Mouse (Mus musculus) megakaryocyte, embryonic 14.5 days (primary cell): Measurements from ENCODE around the gene Bik. TPM values are rescaled to one million over a fixed set of nuclear protein-coding genes. Genes with fewer than 3 reads are reported as not detected.

Experiments used
- H3K27me3 ChIP-seq: replicated peaks from 2 replicates; pipeline ENCODE3; 2012; ENCODE audit warnings: inconsistent platforms
- H3K36me3 ChIP-seq: replicated peaks from 2 replicates; pipeline ENCODE3; 2012; ENCODE audit warnings: low read length, inconsistent platforms, mixed read lengths
- H3K4me1 ChIP-seq: 2 replicates; pipeline ENCODE4 v1.6.1; 2012; ENCODE audit warnings: inconsistent platforms
- H3K4me3 ChIP-seq: replicated peaks from 2 replicates; pipeline ENCODE3; 2012; ENCODE audit warnings: moderate library complexity, mild to moderate bottlenecking, inconsistent platforms
- H3K9me3 ChIP-seq: 2 replicates; pipeline ENCODE4 v1.6.1; 2012; ENCODE audit warnings: inconsistent platforms
- FLI1 ChIP-seq: IDR thresholded peaks from 2 replicates; pipeline ENCODE4 v1.6.1; 2012; ENCODE audit warnings: low read length, inconsistent platforms, mixed read lengths
- GATA1 ChIP-seq: IDR thresholded peaks from 3 replicates; pipeline ENCODE4 v1.6.1; 2012; ENCODE audit warnings: mixed read lengths, low read length, inconsistent platforms, borderline replicate concordance
- polyA plus RNA-seq: library from polyadenylated mRNA; stranded (reverse); fragments of >175 nt; gene quantifications from 2 replicates; pipeline ENCODE4 v1.2.3, GENCODE M21; 2012; ENCODE audit warnings: low replicate concordance; ENCODE audit not compliant: insufficient read depth

The Bik gene
- polyA plus RNA-seq, 1 experiment, result 3.5 TPM

GRCm38 (mm10) chr15:83593189-83593585 lies 66.5 kb downstream of the Bik start:
- Histone ChIP-seq H3K9me3 (no peaks in the 10 kb centered on the region), H3K4me1 (peaks cover 76% of the 10 kb centered on the region), H3K36me3 (peaks cover 43% of the 10 kb centered on the region), H3K4me3 (peak overlapping the region; percentile 99), H3K27me3 (no peaks in the 10 kb centered on the region)
- TF ChIP-seq FLI1 (no peak), GATA1 (no peak)

GRCm38 (mm10) chr15:83593702-83594512 lies 67.2 kb downstream of the Bik start:
- H3K9me3 ChIP-seq, result no peaks in the 10 kb centered on the region
- H3K27me3 ChIP-seq, result no peaks in the 10 kb centered on the region
- H3K4me1 ChIP-seq, result peaks cover 76% of the 10 kb centered on the region
- peaks cover 35% of the 10 kb centered on the region for H3K36me3 ChIP-seq
- TF ChIP-seq GATA1, result no peak
- no peak for TF ChIP-seq FLI1
- peak overlapping the region; percentile 99 for H3K4me3 ChIP-seq

Other genes with a start within 250 kb of the Bik start
- 4.4 and 22.6 TPM in 2 replicates for gene Arfgap3, start 176.6 kb upstream of the Bik start, polyA plus RNA-seq
- gene Pacsin2, start 62.3 kb upstream of the Bik start, polyA plus RNA-seq, result 39.9 and 82.1 TPM in 2 replicates
- gene Ttll1, start 16.0 kb upstream of the Bik start, polyA plus RNA-seq, result 8.3 TPM in 1 of 2 replicates, not detected in the other
- gene Tspo, start 36.7 kb downstream of the Bik start, polyA plus RNA-seq, result 531 TPM in 2 replicates
- 15.3 and 15.9 TPM in 2 replicates for gene Mcat, start 36.9 kb downstream of the Bik start, polyA plus RNA-seq
- gene Ttll12, start 68.3 kb downstream of the Bik start, polyA plus RNA-seq, result 36.8 and 55.0 TPM in 2 replicates
- not detected in 2 replicates for gene Scube1, start 198.2 kb downstream of the Bik start, polyA plus RNA-seq